Mouse (Mus musculus) E14TG2a.4 (cell line): Measurements from ENCODE around the gene Klf4.

ENCODE experiments used
- H3K27me3 ChIP-seq: 2 replicates; pipeline ENCODE4 v1.6.1; 2014; ENCODE audit warnings: low read length, control low read depth; ENCODE audit not compliant: insufficient read depth
- H3K36me3 ChIP-seq: 2 replicates; pipeline ENCODE4 v1.6.1; 2014; ENCODE audit warnings: low read length, control low read depth; ENCODE audit not compliant: insufficient read depth
- H3K4me1 ChIP-seq: replicated peaks from 2 replicates; pipeline ENCODE4 v1.6.1; 2014; ENCODE audit warnings: low read depth, low read length, control low read depth
- H3K4me3 ChIP-seq: replicated peaks from 2 replicates; pipeline ENCODE4 v1.5.1; 2014; ENCODE audit warnings: mild to moderate bottlenecking, low read length
- H3K9me3 ChIP-seq: 2 replicates; pipeline ENCODE4 v1.6.1; 2014; ENCODE audit warnings: low read length, control low read depth
- CTCF ChIP-seq: conservative IDR thresholded peaks from 2 replicates; pipeline ENCODE4 v1.5.1; 2014; ENCODE audit warnings: low read length
- NANOG ChIP-seq: IDR thresholded peaks from 2 replicates; pipeline ENCODE4 v1.6.1; 2014; ENCODE audit warnings: borderline replicate concordance, low read length, mixed read lengths
- POU5F1 ChIP-seq: IDR thresholded peaks from 2 replicates; pipeline ENCODE4 v1.6.1; 2014; ENCODE audit warnings: low read length, borderline replicate concordance

Gene Klf4

GRCm38 (mm10) chr4:55532407-55533195 is at the start of gene Klf4:
Klf4 (minus strand) TSS chr4:55532466.
- no peaks in the 10 kb centered on the region for H3K9me3 ChIP-seq
- peaks cover 43% of the 10 kb centered on the region for H3K36me3 ChIP-seq
- 0 out of 2 replicates have a peak, but pooled peaks cover 6% of the 10 kb centered on the region for H3K27me3 ChIP-seq
- peaks cover 43% of the 10 kb centered on the region for H3K4me1 ChIP-seq
- H3K4me3 ChIP-seq = peak within 1 kb of the TSS; percentile 93
- TF ChIP-seq POU5F1 (no peak), NANOG (no peak), CTCF (no peak)

- TF ChIP-seq CTCF (no peak), POU5F1 (no peak), NANOG (no peak)
- H3K4me1 ChIP-seq = 0 out of 2 replicates have a peak, but pooled peaks cover 5% of the 10 kb centered on the region
- no peaks in the 10 kb centered on the region for H3K36me3 ChIP-seq
- H3K9me3 ChIP-seq = no peaks in the 10 kb centered on the region
- H3K4me3 ChIP-seq = no peak overlapping the region
- H3K27me3 ChIP-seq = no peaks in the 10 kb centered on the region
Observed at GRCm38 (mm10) chr4:55571432-55571831, 39.2 kb upstream of the Klf4 start.

GRCm38 (mm10) chr4:55567986-55568385 is 35.7 kb upstream of the Klf4 start:
- no peaks in the 10 kb centered on the region for H3K36me3 ChIP-seq
- no peaks in the 10 kb centered on the region; the same call in 1 of the 2 replicates for H3K9me3 ChIP-seq
- H3K4me1 ChIP-seq = peaks cover 5% of the 10 kb centered on the region; the same call in 1 of the 2 replicates
- H3K4me3 ChIP-seq = no peak overlapping the region
- H3K27me3 ChIP-seq = no peaks in the 10 kb centered on the region
- TF ChIP-seq POU5F1 (no peak), CTCF (no peak), NANOG (no peak)

- no peaks in the 10 kb centered on the region for H3K36me3 ChIP-seq
- no peak overlapping the region for H3K4me3 ChIP-seq
- TF ChIP-seq CTCF (no peak), NANOG (no peak), POU5F1 (no peak)
- H3K27me3 ChIP-seq = no peaks in the 10 kb centered on the region
- no peaks in the 10 kb centered on the region; the same call in 1 of the 2 replicates for H3K9me3 ChIP-seq
- H3K4me1 ChIP-seq = peaks cover 5% of the 10 kb centered on the region; the same call in 1 of the 2 replicates
Observed at GRCm38 (mm10) chr4:55567575-55567974, 35.3 kb upstream of the Klf4 start.

GRCm38 (mm10) chr4:55564317-55564716 is 32.1 kb upstream of the Klf4 start:
- H3K4me1 ChIP-seq = peaks cover 5% of the 10 kb centered on the region; the same call in 1 of the 2 replicates
- H3K9me3 ChIP-seq = peaks cover 11% of the 10 kb centered on the region
- no peak overlapping the region for H3K4me3 ChIP-seq
- no peaks in the 10 kb centered on the region for H3K27me3 ChIP-seq
- H3K36me3 ChIP-seq = no peaks in the 10 kb centered on the region
- TF ChIP-seq CTCF (no peak), NANOG (no peak), POU5F1 (no peak)

- H3K4me3 ChIP-seq = no peak overlapping the region
- TF ChIP-seq POU5F1 (no peak), CTCF (no peak), NANOG (no peak)
- H3K9me3 ChIP-seq = peaks cover 11% of the 10 kb centered on the region
- no peaks in the 10 kb centered on the region for H3K36me3 ChIP-seq
- H3K4me1 ChIP-seq = peaks cover 5% of the 10 kb centered on the region; the same call in 1 of the 2 replicates
- no peaks in the 10 kb centered on the region for H3K27me3 ChIP-seq
Observed at GRCm38 (mm10) chr4:55563050-55563449, 30.8 kb upstream of the Klf4 start.

- H3K27me3 ChIP-seq = no peaks in the 10 kb centered on the region
- TF ChIP-seq POU5F1 (no peak), CTCF (no peak), NANOG (no peak)
Observed at GRCm38 (mm10) chr4:55562062-55562461, 29.8 kb upstream of the Klf4 start.

GRCm38 (mm10) chr4:55546869-55547268 is 14.6 kb upstream of the Klf4 start:
- no peak for TF ChIP-seq POU5F1
- TF ChIP-seq NANOG = no peak
- TF ChIP-seq CTCF = no peak
- H3K27me3 ChIP-seq = no peaks in the 10 kb centered on the region
- no peak overlapping the region for H3K4me3 ChIP-seq
- H3K4me1 ChIP-seq = no peaks in the 10 kb centered on the region
- no peaks in the 10 kb centered on the region for H3K9me3 ChIP-seq
- H3K36me3 ChIP-seq = no peaks in the 10 kb centered on the region

More at GRCm38 (mm10) chr4:55562062-55562461, 29.8 kb upstream of the Klf4 start:
- Histone ChIP-seq H3K4me1 (no peaks in the 10 kb centered on the region; the same call in 1 of the 2 replicates), H3K9me3 (peaks cover 14% of the 10 kb centered on the region), H3K4me3 (no peak overlapping the region), H3K36me3 (no peaks in the 10 kb centered on the region)
